Mouse (Mus musculus) liver, embryonic 13.5 days (tissue): Measurements from ENCODE around the gene Dbi. TPM values are rescaled to one million over a fixed set of nuclear protein-coding genes. Genes with fewer than 3 reads are reported as not detected.

ENCODE experiments used
- ATAC-seq: fragments of 200-750 bp; cut with Nextera tagmentation; 2 replicates; pipeline ENCODE4 v1.8.0; 2017; ENCODE audit warnings: low read depth, mild to moderate bottlenecking, moderate number of reproducible peaks, moderate library complexity
- DNase-seq: peaks from one replicate; pipeline ENCODE4 v3.0.0; 2022
- H3K27ac ChIP-seq: fragments of 300-500 bp; sonication (generic); 2 replicates; pipeline ENCODE4 v1.5.1; 2015; ENCODE audit warnings: moderate library complexity, mild to moderate bottlenecking, inconsistent platforms
- H3K27me3 ChIP-seq: fragments of 300-500 bp; sonication (generic); 2 replicates; pipeline ENCODE4 v1.6.1; 2015; ENCODE audit warnings: mild to moderate bottlenecking, inconsistent platforms
- H3K36me3 ChIP-seq: fragments of 300-500 bp; sonication (generic); 2 replicates; pipeline ENCODE4 v1.6.1; 2015; ENCODE audit warnings: mild to moderate bottlenecking, inconsistent platforms
- H3K4me1 ChIP-seq: fragments of 300-500 bp; sonication (generic); replicated peaks from 2 replicates; pipeline ENCODE4 v1.6.1; 2015; ENCODE audit warnings: inconsistent platforms
- H3K4me2 ChIP-seq: fragments of 300-500 bp; sonication (generic); 2 replicates; pipeline ENCODE4 v1.6.1; 2015; ENCODE audit warnings: inconsistent platforms, mild to moderate bottlenecking, moderate library complexity
- H3K4me3 ChIP-seq: fragments of 300-500 bp; sonication (generic); replicated peaks from 2 replicates; pipeline ENCODE4 v1.5.1; 2015; ENCODE audit warnings: mild to moderate bottlenecking, inconsistent platforms
- H3K9ac ChIP-seq: fragments of 300-500 bp; sonication (generic); 2 replicates; pipeline ENCODE4 v1.6.1; 2015; ENCODE audit warnings: mild to moderate bottlenecking, inconsistent platforms
- H3K9me3 ChIP-seq: fragments of 300-500 bp; sonication (generic); replicated peaks from 2 replicates; pipeline ENCODE4 v1.6.1; 2016; ENCODE audit warnings: inconsistent platforms
- WGBS: fragments of 180-500 bp; shearing (Covaris S2); methylation state at CpG from one replicate; pipeline ENCODE4 v1.1.7; 2015; ENCODE audit not compliant: insufficient replicate concordance; 5-methylcytosine and 5-hydroxymethylcytosine counted together
- polyA plus RNA-seq: library from polyadenylated mRNA; unstranded; fragments of >200 nt; fragmentation: Nextera tagmentation; extraction: Ambion mirVana; gene quantifications from 2 replicates; pipeline ENCODE4 v1.2.1, GENCODE M21; 2015

The Dbi gene
- polyA plus RNA-seq, 1 experiment from 2014 or later: 581 TPM

DNA sequence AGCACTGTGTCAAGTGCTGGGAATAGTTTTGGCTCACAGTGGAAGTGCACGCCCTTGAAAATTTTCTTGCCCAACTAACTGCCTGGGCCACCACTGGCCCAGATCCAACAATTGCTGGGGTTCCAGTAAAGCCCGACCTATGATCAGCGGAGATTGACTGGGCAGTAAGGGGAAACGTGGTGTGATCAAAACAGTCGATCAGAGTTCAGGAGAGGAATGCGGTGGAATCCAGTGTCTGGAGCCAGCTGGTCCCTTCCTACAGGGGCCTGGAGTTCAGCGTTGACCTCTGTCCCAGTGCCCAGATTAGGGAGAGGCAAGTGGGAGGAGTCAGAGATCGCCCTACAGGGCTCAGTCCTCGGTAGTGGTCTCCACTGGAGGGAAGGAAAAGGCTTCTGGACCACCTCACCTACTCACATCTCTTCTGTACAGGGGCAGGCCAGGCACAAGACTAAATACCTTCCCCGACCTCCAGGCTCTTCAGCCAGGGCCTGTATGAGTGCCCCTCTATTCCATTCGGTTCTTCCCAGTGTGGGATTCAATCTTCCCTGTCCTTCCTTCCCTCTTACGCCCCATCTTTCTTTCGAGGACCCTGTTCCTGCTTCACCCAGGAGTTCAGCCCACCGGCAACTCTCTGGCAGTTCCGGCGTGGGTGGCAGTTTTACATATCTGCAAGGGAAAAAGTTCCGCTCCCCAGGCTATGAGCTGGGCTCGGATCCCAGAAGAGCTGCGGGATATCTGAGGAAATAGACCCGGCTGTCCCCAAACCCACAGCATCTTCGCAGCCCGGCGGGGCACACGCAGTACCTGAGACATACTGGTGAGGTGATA is 523 bp downstream of the Dbi start:
- 8% methylated on average over 24 of the region's 24 CpGs for WGBS
- H3K4me2 ChIP-seq: peak overlapping the region; percentile 88
- H3K4me1 ChIP-seq: peaks cover 69% of the 10 kb centered on the region
- H3K9ac ChIP-seq: peak overlapping the region; percentile 82
- peak; percentile 30 for DNase-seq
- ATAC-seq: peak; percentile 66
- H3K4me3 ChIP-seq: peak overlapping the region; percentile 76
- H3K27ac ChIP-seq: peak overlapping the region; percentile 91
- no peaks in the 10 kb centered on the region for H3K27me3 ChIP-seq
- H3K36me3 ChIP-seq: peaks cover 38% of the 10 kb centered on the region
- no peaks in the 10 kb centered on the region for H3K9me3 ChIP-seq

DNA sequence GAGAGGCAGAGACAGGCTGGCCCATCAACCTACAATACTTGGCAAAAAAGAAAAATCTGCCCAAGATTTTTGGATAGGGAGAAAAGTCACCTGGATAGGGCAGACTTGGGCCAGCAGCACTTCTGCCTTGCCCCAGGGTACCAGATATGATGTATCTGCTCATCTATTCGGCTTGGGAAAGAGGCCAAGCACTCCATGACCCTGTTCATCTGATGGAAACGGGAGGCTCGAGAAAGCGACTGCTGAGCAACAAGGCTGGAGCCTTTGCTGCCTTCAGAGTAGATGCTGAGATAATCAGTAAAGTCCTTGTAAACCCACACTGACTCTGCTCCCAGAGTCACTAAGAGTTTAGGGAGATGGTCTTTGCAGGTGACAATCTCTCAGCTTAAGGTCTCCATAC is 1.5 kb downstream of the Dbi start:
- Histone ChIP-seq H3K9ac (peak overlapping the region; percentile 82), H3K4me2 (peak overlapping the region; percentile 88), H3K27ac (peak overlapping the region; percentile 91), H3K36me3 (peaks cover 47% of the 10 kb centered on the region), H3K9me3 (peaks cover 4% of the 10 kb centered on the region; the same call in 1 of the 2 replicates), H3K4me1 (peaks cover 64% of the 10 kb centered on the region), H3K4me3 (peak overlapping the region; percentile 76), H3K27me3 (no peaks in the 10 kb centered on the region)
- 78% methylated on average over 4 of the region's 4 CpGs for WGBS
- DNase-seq: no peak
- ATAC-seq: no peak

DNA sequence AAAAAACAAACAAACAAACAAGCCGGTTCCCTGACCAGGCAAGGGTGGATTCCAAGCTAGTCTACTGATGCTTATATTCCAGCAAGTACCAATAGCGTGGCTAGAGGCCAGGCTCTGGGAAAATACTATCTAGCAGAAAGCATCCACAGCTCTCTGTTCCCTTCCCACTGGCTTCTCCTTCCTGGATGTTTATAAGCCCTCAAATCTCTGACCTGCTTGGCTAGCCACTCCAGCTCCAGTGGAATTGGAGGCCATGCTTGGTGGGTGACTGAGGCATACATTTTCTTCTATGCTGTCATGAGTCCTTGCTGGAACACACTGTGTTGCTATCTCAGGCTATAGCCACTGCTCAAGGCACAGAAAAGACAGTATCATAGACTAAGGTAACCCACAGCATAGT is 2.0 kb downstream of the Dbi start:
- peaks cover 64% of the 10 kb centered on the region for H3K4me1 ChIP-seq
- H3K9ac ChIP-seq: 0 out of 2 replicates have a peak overlapping the region, but pooled peaks have one; percentile 82
- 89% methylated on average over 2 of the region's 2 CpGs for WGBS
- ATAC-seq: no peak
- DNase-seq: no peak
- H3K4me3 ChIP-seq: peak overlapping the region; percentile 76
- H3K27ac ChIP-seq: no peak overlapping the region
- peaks cover 7% of the 10 kb centered on the region; the same call in 1 of the 2 replicates for H3K9me3 ChIP-seq
- H3K4me2 ChIP-seq: peak overlapping the region; percentile 88
- H3K27me3 ChIP-seq: no peaks in the 10 kb centered on the region
- peaks cover 53% of the 10 kb centered on the region for H3K36me3 ChIP-seq

DNA sequence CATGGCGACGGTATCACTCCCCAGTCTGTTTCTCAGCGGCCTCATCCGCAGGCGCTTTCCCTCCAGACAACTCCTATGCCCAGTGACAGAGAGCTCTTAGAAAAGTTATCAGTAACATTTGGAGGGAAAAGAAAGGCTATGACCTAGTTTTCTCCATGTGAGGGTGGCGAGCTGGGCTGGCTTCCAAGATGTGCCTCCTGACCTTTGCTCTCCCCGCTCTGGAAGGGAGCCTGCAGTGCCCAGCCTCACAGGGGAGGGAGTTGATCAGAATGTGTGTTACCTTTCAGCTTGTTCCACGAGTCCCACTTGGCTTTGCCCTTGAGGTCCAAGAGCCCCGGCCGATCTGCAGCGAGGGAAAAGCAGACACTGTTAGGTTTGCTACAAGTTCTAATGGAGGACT is 4.8 kb downstream of the Dbi start:
- H3K9ac ChIP-seq: no peak overlapping the region; the same call in 1 of the 2 replicates
- no peak overlapping the region for H3K27ac ChIP-seq
- peaks cover 68% of the 10 kb centered on the region for H3K36me3 ChIP-seq
- WGBS: 82% methylated on average over 11 of the region's 11 CpGs
- H3K4me3 ChIP-seq: no peak overlapping the region
- ATAC-seq (no peak), DNase-seq (no peak)
- H3K4me1 ChIP-seq: peaks cover 51% of the 10 kb centered on the region
- H3K4me2 ChIP-seq: no peak overlapping the region
- peaks cover 7% of the 10 kb centered on the region; the same call in 1 of the 2 replicates for H3K9me3 ChIP-seq
- no peaks in the 10 kb centered on the region for H3K27me3 ChIP-seq

DNA sequence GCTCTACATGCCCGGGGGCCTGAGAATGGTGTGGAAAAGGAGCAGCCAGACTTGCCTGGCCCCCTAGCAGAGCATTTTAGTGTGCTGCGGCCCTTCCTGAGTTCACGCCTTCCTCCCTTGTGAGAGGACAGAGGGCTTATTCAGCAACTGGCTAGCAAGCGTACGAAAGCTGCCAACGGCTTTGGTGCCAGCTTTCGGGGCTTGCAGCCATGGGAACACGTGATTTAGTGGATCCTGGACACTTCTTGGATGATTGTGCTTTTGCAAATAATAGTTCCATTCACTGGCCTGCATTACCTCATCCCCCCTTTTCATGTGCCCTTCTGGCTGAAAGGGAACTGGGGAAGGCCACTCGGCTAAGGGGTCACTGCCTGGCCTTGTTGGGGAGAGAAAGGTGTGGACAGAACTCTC is 5.2 kb downstream of the Dbi start:
- no peak overlapping the region for H3K9ac ChIP-seq
- no peak overlapping the region for H3K27ac ChIP-seq
- H3K36me3 ChIP-seq: peaks cover 68% of the 10 kb centered on the region
- no peaks in the 10 kb centered on the region for H3K27me3 ChIP-seq
- no peak overlapping the region for H3K4me2 ChIP-seq
- peaks cover 51% of the 10 kb centered on the region for H3K4me1 ChIP-seq
- DNase-seq (no peak), ATAC-seq (no peak)
- H3K4me3 ChIP-seq: no peak overlapping the region
- peaks cover 7% of the 10 kb centered on the region; the same call in 1 of the 2 replicates for H3K9me3 ChIP-seq
- 80% methylated on average over 9 of the region's 9 CpGs for WGBS

DNA sequence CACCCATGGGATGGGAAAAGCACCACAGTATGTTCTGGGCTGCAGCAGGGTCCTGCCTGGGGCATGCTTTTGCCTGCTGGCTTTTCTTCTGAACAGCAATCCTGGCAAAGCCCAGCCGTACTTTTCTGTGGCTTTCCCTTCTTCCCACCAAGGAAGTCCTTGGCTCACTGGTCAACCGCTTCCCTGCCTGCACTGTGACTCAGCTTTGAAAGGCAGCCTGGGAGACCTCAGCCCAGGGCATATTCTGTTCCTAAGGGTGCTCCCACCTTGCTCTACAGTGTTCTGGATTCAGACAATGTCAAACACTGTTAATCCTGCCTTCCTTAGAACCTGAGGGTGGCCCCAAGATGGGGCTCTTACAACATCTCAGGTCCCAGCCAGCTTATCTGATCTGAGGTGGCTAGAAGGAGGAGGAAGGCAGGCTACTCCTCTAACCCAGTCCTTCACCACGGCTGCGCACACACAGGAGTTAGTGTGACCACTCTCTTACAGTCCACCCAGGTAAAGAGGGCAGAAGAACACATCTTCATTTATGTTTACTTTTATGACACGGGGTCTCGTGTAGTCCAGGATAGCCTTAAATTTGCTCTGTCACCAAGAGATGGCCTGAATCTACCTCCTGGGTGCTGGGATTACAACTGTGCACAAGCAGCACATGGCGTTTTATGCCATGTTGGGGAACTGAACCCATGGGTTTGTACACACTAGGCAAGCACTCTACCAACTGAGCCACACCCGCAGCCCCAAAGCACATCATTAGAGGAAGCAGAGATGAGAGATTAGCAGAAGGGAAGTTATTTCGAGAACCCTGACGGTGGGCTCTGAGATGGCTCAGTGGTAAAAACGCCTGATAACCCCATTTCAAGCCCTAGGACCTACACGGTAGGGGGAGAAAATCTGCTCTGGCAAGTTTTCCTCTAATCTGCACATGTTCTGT is 8.4 kb downstream of the Dbi start:
- peaks cover 21% of the 10 kb centered on the region for H3K4me1 ChIP-seq
- peaks cover 7% of the 10 kb centered on the region; the same call in 1 of the 2 replicates for H3K9me3 ChIP-seq
- DNase-seq (no peak), ATAC-seq (no peak)
- H3K36me3 ChIP-seq: peaks cover 50% of the 10 kb centered on the region
- no peaks in the 10 kb centered on the region for H3K27me3 ChIP-seq
- no peak overlapping the region for H3K27ac ChIP-seq
- no peak overlapping the region for H3K4me3 ChIP-seq
- no peak overlapping the region for H3K9ac ChIP-seq
- WGBS: 44% methylated on average over 12 of the region's 12 CpGs
- H3K4me2 ChIP-seq: no peak overlapping the region

DNA sequence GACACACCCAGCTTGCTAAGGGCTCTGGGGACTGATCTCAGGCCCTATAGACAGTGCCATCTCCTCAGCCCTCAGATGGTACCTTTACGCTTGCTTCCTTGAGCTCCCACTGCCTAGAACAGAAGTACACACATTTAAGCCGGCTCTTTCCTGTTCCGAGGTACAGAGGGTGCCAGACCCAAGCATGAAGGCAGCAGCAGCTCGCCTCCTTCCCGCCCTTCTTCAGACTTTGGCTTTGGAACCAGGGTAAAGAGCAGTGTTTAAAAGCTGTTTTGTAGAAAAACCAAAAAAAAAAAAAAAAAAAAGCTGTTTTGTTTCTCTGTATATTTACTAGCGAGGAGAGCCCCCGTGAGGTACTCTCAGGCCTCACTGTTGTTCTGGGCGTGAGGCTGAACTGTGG is 9.1 kb downstream of the Dbi start:
- WGBS: 82% methylated on average over 8 of the region's 8 CpGs
- Histone ChIP-seq H3K9me3 (peaks cover 7% of the 10 kb centered on the region; the same call in 1 of the 2 replicates), H3K27me3 (no peaks in the 10 kb centered on the region), H3K4me2 (no peak overlapping the region), H3K4me1 (peaks cover 15% of the 10 kb centered on the region), H3K4me3 (no peak overlapping the region), H3K36me3 (peaks cover 43% of the 10 kb centered on the region), H3K9ac (no peak overlapping the region), H3K27ac (no peak overlapping the region)
- DNase-seq: no peak
- no peak for ATAC-seq

DNA sequence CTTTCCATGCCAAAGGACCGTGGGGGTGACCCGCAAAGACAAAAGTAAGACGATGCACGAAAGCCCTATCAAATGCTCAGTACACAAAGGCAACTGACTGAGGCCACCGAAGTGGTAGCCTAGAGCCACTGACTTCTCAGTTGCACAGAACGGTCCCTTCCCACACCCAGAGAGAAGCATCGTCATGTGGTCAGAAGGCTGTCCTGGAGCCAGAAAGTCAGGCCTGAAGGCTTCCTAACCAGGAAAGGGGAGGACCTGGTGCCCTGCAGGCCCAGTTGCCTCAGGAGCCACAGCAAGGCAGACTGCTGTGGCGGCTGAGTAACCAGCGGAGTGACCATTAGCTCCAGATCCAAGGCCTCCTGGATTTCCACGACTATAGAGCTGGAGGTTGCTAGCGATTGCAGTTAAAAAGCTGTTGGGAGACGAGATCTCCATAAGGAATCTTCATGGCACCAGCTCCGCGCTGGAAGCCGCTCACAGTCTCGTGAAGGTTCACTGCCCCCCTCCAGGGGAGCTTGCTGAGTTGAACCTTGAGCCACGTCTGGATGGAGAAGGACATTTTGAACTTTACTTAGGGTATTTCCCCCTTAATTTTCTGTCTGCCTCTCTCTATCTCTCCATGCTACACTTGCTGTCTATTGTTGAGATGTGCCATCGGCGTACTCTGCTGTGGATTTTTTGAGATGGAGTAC is 11.0 kb downstream of the Dbi start:
- Histone ChIP-seq H3K4me2 (no peak overlapping the region), H3K9ac (no peak overlapping the region), H3K27ac (no peak overlapping the region), H3K4me3 (no peak overlapping the region), H3K9me3 (peaks cover 7% of the 10 kb centered on the region; the same call in 1 of the 2 replicates), H3K36me3 (peaks cover 25% of the 10 kb centered on the region), H3K4me1 (peaks cover 8% of the 10 kb centered on the region), H3K27me3 (no peaks in the 10 kb centered on the region)
- ATAC-seq (no peak), DNase-seq (no peak)
- 80% methylated on average over 19 of the region's 19 CpGs for WGBS

DNA sequence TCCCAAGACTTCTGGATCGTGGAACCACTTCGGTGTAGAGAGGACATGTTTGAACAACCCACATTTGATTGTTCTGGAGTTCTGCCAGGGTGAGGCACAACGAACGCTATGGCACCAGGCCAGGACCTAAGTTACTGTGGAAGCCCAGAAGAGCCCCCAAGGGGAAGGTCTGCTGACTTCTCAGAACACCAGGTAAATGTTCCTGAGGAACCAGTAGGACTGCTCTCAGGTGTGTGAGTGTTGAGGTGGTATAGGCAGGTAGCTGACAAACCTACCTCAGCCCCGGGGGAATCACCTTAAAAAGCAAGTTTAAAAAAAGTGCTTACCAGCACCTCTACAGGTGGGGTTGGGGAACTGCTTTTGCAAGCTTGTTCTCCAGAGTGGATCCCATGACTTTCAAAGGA is 15.3 kb downstream of the Dbi start:
- no peak overlapping the region for H3K4me3 ChIP-seq
- H3K9me3 ChIP-seq: no peaks in the 10 kb centered on the region
- ATAC-seq (no peak), DNase-seq (no peak)
- H3K36me3 ChIP-seq: no peaks in the 10 kb centered on the region
- H3K4me2 ChIP-seq: no peak overlapping the region
- no peaks in the 10 kb centered on the region for H3K27me3 ChIP-seq
- 70% methylated on average over 5 of the region's 5 CpGs for WGBS
- H3K27ac ChIP-seq: no peak overlapping the region
- H3K4me1 ChIP-seq: peaks cover 2% of the 10 kb centered on the region; the same call in 1 of the 2 replicates
- no peak overlapping the region for H3K9ac ChIP-seq

DNA sequence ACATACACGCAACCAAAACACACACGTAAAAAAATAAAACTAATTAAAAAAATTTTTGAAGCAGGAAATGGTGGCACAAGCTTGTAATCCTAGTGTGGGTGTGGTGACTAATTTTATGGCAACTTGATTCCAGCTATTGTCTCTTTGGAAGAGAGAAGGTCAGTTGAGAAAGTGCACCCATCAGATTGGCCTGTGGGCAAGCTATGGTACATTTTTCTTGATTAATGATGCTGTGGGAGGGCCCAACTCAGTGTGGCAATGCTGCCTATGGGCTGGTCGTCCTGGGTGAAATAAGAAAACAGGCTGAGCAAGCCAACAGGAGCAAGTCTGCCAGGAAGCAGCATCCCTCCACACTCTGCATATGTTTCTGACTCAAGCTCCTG is 19.7 kb downstream of the Dbi start:
- Histone ChIP-seq H3K4me2 (no peak overlapping the region), H3K27me3 (no peaks in the 10 kb centered on the region), H3K4me3 (no peak overlapping the region), H3K27ac (no peak overlapping the region), H3K36me3 (no peaks in the 10 kb centered on the region), H3K9ac (no peak overlapping the region), H3K9me3 (no peaks in the 10 kb centered on the region), H3K4me1 (peaks cover 15% of the 10 kb centered on the region; the same call in 1 of the 2 replicates)
- no peak for DNase-seq
- no peak for ATAC-seq
- WGBS: 50% methylated on average over 3 of the region's 3 CpGs
